Mouse (Mus musculus): ENCODE results near the gene Phldb3. TPM values are rescaled to one million over a fixed set of nuclear protein-coding genes. Genes with fewer than 3 reads are reported as not detected.

Gene Phldb3
- polyA plus RNA-seq, 1 experiment = 2.8 TPM

GRCm38 (mm10) chr7:24568512-24568911, 42.1 kb upstream of the Phldb3 start:
- no peaks in the 10 kb centered on the region for H3K36me3 ChIP-seq (ENCODE audit: control insufficient read depth, insufficient read depth, low read length)
- WGBS = 84% methylated on average over 4 of the region's 4 CpGs
- no peak for TF ChIP-seq POLR2A (IDR thresholded peaks at IDR 0.05; ENCODE audit: low read depth, low read length)
- TF ChIP-seq CTCF (conservative IDR thresholded peaks at IDR 0.05; ENCODE audit: insufficient read depth, insufficient read length, low read depth, low read length) = no peak

GRCm38 (mm10) chr7:24571071-24571470, 39.5 kb upstream of the Phldb3 start:
- no peak for TF ChIP-seq CTCF (conservative IDR thresholded peaks at IDR 0.05; ENCODE audit: insufficient read depth, insufficient read length, low read depth, low read length)
- no peak for TF ChIP-seq POLR2A (IDR thresholded peaks at IDR 0.05; ENCODE audit: low read depth, low read length)
- no peak for DNase-seq
- Histone ChIP-seq H3K4me3 (ENCODE audit: insufficient read depth, low read depth, low read length) (no peak overlapping the region), H3K27ac (ENCODE audit: insufficient read depth, low read depth, low read length) (no peak overlapping the region), H3K27me3 (replicated peaks; ENCODE audit: control insufficient read depth, insufficient read depth, low read length) (no peaks in the 10 kb centered on the region), H3K4me1 (ENCODE audit: control insufficient read depth, insufficient read depth, low read length) (peaks cover 10% of the 10 kb centered on the region; the same call in 1 of the 2 replicates), H3K36me3 (ENCODE audit: control insufficient read depth, insufficient read depth, low read length) (no peaks in the 10 kb centered on the region)
- WGBS = 74% methylated on average over 4 of the region's 4 CpGs

More at GRCm38 (mm10) chr7:24568512-24568911, 42.1 kb upstream of the Phldb3 start:
- no peak overlapping the region for H3K27ac ChIP-seq (ENCODE audit: insufficient read depth, low read depth, low read length)
- H3K4me1 ChIP-seq (ENCODE audit: control insufficient read depth, insufficient read depth, low read length) = 0 out of 2 replicates have a peak, but pooled peaks cover 2% of the 10 kb centered on the region
- H3K4me3 ChIP-seq (ENCODE audit: insufficient read depth, low read depth, low read length) = no peak overlapping the region
- DNase-seq = no peak
- no peaks in the 10 kb centered on the region for H3K27me3 ChIP-seq (replicated peaks; ENCODE audit: control insufficient read depth, insufficient read depth, low read length)

- H3K4me1 ChIP-seq (ENCODE audit: control insufficient read depth, insufficient read depth, low read length) = peaks cover 10% of the 10 kb centered on the region; the same call in 1 of the 2 replicates
- H3K27me3 ChIP-seq (replicated peaks; ENCODE audit: control insufficient read depth, insufficient read depth, low read length) = no peaks in the 10 kb centered on the region
- 61% methylated on average over 5 of the region's 5 CpGs for WGBS
- H3K36me3 ChIP-seq (ENCODE audit: control insufficient read depth, insufficient read depth, low read length) = no peaks in the 10 kb centered on the region
- DNase-seq = peak; percentile 19
- H3K27ac ChIP-seq (ENCODE audit: insufficient read depth, low read depth, low read length) = no peak overlapping the region
- TF ChIP-seq CTCF (conservative IDR thresholded peaks at IDR 0.05; ENCODE audit: insufficient read depth, insufficient read length, low read depth, low read length) (peak; percentile 40), POLR2A (IDR thresholded peaks at IDR 0.05; ENCODE audit: low read depth, low read length) (no peak)
- H3K4me3 ChIP-seq (ENCODE audit: insufficient read depth, low read depth, low read length) = no peak overlapping the region
Measured at GRCm38 (mm10) chr7:24572455-24572854, 38.1 kb upstream of the Phldb3 start.

GRCm38 (mm10) chr7:24574224-24574796, 36.3 kb upstream of the Phldb3 start:
- Histone ChIP-seq H3K4me3 (ENCODE audit: insufficient read depth, low read depth, low read length) (no peak overlapping the region), H3K4me1 (ENCODE audit: control insufficient read depth, insufficient read depth, low read length) (peaks cover 10% of the 10 kb centered on the region; the same call in 1 of the 2 replicates), H3K36me3 (ENCODE audit: control insufficient read depth, insufficient read depth, low read length) (no peaks in the 10 kb centered on the region), H3K27me3 (replicated peaks; ENCODE audit: control insufficient read depth, insufficient read depth, low read length) (no peaks in the 10 kb centered on the region), H3K27ac (ENCODE audit: insufficient read depth, low read depth, low read length) (no peak overlapping the region)
- TF ChIP-seq POLR2A (IDR thresholded peaks at IDR 0.05; ENCODE audit: low read depth, low read length) (no peak), CTCF (conservative IDR thresholded peaks at IDR 0.05; ENCODE audit: insufficient read depth, insufficient read length, low read depth, low read length) (no peak)
- WGBS = 35% methylated on average over 12 of the region's 12 CpGs
- peak; percentile 94 for DNase-seq

- TF ChIP-seq POLR2A (IDR thresholded peaks at IDR 0.05; ENCODE audit: low read depth, low read length) (no peak), CTCF (conservative IDR thresholded peaks at IDR 0.05; ENCODE audit: insufficient read depth, insufficient read length, low read depth, low read length) (no peak)
Measured at GRCm38 (mm10) chr7:24577811-24578210, 32.8 kb upstream of the Phldb3 start.

GRCm38 (mm10) chr7:24584876-24585275, 25.7 kb upstream of the Phldb3 start:
- Histone ChIP-seq H3K4me3 (ENCODE audit: insufficient read depth, low read depth, low read length) (no peak overlapping the region), H3K36me3 (ENCODE audit: control insufficient read depth, insufficient read depth, low read length) (no peaks in the 10 kb centered on the region), H3K27ac (ENCODE audit: insufficient read depth, low read depth, low read length) (no peak overlapping the region), H3K27me3 (replicated peaks; ENCODE audit: control insufficient read depth, insufficient read depth, low read length) (no peaks in the 10 kb centered on the region), H3K4me1 (ENCODE audit: control insufficient read depth, insufficient read depth, low read length) (peaks cover 4% of the 10 kb centered on the region)
- DNase-seq = no peak
- no peak for TF ChIP-seq POLR2A (IDR thresholded peaks at IDR 0.05; ENCODE audit: low read depth, low read length)
- TF ChIP-seq CTCF (conservative IDR thresholded peaks at IDR 0.05; ENCODE audit: insufficient read depth, insufficient read length, low read depth, low read length) = no peak
- WGBS = 96% methylated on average over 6 of the region's 6 CpGs

More at GRCm38 (mm10) chr7:24577811-24578210, 32.8 kb upstream of the Phldb3 start:
- DNase-seq = no peak
- H3K4me3 ChIP-seq (ENCODE audit: insufficient read depth, low read depth, low read length) = no peak overlapping the region
- H3K36me3 ChIP-seq (ENCODE audit: control insufficient read depth, insufficient read depth, low read length) = no peaks in the 10 kb centered on the region
- 95% methylated on average over 10 of the region's 10 CpGs for WGBS
- peaks cover 10% of the 10 kb centered on the region; the same call in 1 of the 2 replicates for H3K4me1 ChIP-seq (ENCODE audit: control insufficient read depth, insufficient read depth, low read length)
- no peak overlapping the region for H3K27ac ChIP-seq (ENCODE audit: insufficient read depth, low read depth, low read length)
- no peaks in the 10 kb centered on the region for H3K27me3 ChIP-seq (replicated peaks; ENCODE audit: control insufficient read depth, insufficient read depth, low read length)

GRCm38 (mm10) chr7:24585995-24586394, 24.6 kb upstream of the Phldb3 start:
- DNase-seq = no peak
- TF ChIP-seq POLR2A (IDR thresholded peaks at IDR 0.05; ENCODE audit: low read depth, low read length) (no peak), CTCF (conservative IDR thresholded peaks at IDR 0.05; ENCODE audit: insufficient read depth, insufficient read length, low read depth, low read length) (no peak)
- Histone ChIP-seq H3K4me1 (ENCODE audit: control insufficient read depth, insufficient read depth, low read length) (peaks cover 4% of the 10 kb centered on the region), H3K27ac (ENCODE audit: insufficient read depth, low read depth, low read length) (no peak overlapping the region), H3K27me3 (replicated peaks; ENCODE audit: control insufficient read depth, insufficient read depth, low read length) (no peaks in the 10 kb centered on the region), H3K4me3 (ENCODE audit: insufficient read depth, low read depth, low read length) (no peak overlapping the region), H3K36me3 (ENCODE audit: control insufficient read depth, insufficient read depth, low read length) (no peaks in the 10 kb centered on the region)
- 60% methylated on average over 16 of the region's 16 CpGs for WGBS
